Mouse (Mus musculus) mesoderm, embryonic 11.5 days (tissue): ENCODE results near the gene Sema6d.

Experiments
- DNase-seq: peaks from one replicate; pipeline ENCODE4 v3.0.0-alpha.2; 2012; ENCODE audit warnings: low read depth, low spot score

Gene Sema6d

DNA sequence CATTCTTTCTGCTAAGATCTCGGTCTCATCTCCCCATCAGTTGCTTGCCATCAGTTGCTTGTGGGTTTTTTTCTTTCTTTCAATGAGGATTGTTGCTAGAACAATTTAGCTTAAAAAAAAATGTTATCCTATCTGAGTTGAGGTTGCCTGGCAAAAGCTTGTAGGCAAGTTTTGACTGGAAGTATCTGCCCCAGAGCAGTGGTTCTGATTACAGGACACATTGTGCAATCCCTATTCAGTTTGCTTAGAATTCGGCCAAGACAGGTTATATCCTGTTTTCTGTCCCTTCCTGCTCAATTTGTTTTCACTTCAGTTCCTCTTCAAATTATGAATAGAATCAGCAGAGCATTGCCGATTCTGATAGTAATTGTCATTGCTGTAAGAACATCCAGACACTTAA, 552.4 kb downstream of the Sema6d start:
- DNase-seq = no peak

DNA sequence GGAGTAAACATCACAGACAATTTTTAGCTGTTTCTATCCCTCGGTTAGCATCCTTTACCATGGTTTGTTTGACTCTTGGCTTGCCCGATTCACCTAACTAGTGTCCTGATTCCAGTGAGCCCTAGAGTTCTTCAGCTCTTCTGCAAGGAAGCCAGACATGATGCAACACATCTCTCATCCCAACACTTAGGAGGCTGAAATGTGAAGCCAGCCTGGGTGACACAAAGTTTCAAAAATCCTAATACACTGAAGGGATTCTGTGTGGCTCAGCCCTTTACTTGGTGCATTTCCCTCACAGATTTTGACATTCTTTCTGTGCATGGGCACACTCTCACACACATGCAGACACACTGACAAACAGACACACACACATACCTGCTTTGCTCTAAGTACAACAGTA, 560.8 kb downstream of the Sema6d start:
- no peak for DNase-seq

DNA sequence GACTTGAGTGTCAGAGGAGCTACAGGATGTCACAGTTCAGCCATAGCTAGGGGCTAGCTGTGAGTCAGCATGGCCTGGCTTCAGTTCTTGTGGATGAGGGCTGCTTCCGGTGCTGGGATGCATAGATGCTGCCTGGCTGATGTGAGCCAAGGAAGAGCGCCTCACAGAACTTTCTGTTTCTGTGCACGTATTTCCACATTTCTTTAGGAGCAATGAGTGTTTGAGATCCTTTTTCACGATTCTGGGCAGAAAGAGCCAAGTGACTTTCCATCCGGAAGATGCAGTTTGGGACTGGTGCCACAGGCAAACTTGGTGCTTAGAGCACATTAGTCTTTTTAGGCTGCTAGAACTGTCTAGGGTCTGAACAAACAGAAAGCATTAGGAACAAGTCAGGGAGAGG, 561.4 kb downstream of the Sema6d start:
- no peak for DNase-seq

DNA sequence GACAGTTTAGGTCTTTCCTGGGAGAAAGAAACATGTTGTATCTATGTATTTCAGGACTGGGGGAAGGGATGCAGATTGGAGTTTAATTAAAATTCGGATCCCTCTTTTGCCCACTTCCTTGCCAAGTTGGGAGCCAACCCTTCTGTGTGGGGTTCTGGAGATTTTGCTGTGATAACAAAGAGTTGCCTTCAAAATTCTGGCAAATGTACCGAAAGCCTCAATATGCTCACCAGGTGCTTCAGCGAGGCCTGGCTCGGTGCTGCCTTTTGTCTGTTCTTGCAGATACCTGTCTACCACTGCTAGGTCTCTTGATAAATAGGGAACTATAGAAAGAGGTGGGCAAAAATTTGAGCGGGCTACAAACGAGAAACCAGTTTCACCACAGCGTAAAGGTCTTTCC, 563.4 kb downstream of the Sema6d start:
- DNase-seq = no peak

DNA sequence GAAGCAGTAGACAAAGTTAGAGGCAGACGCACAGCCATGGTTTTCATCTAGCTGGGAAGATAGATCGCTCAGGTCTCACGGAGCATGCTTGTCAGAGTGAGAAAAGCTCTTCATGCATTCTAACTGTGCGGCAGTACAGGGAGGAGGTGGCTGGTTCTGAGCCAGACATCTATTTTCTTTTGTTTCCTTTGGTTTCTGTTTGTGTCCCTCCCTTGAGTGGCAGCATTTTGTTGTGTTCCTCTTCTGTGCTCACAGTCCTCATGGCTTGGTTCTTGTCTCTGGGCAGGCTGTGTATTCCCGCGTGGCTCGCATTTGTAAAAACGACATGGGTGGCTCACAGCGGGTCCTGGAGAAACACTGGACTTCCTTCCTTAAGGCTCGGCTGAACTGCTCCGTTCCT, 567.6 kb downstream of the Sema6d start:
- no peak for DNase-seq

DNA sequence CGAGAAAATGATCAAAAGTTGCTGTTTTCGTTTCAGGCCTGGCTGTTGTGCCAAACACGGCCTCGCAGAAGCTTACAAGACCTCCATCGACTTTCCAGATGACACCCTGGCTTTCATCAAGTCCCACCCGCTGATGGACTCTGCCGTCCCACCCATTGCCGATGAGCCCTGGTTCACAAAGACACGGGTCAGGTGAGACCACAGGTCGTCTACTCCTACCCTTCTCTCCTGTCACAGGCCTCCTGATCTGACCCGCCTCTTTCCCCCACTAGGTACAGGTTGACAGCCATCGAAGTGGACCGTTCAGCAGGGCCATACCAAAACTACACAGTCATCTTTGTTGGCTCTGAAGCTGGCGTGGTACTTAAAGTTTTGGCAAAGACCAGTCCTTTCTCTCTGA, 568.6 kb downstream of the Sema6d start:
- no peak for DNase-seq

DNA sequence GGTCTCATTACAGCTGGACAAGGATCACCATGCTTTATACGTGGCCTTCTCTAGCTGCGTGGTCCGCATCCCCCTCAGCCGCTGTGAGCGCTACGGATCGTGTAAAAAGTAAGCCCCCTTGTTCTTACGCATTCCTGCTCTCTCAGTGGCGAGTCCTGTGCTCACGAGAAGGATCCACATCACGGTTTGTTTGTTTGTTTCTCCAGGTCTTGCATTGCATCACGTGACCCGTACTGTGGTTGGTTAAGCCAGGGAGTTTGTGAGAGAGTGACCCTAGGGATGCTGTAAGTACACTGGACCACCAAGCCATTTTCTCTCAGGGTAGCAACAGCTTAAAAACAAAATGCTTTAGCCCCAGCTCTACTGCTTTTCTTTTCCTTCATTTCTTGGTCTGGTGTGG, 569.8 kb downstream of the Sema6d start:
- no peak for DNase-seq

DNA sequence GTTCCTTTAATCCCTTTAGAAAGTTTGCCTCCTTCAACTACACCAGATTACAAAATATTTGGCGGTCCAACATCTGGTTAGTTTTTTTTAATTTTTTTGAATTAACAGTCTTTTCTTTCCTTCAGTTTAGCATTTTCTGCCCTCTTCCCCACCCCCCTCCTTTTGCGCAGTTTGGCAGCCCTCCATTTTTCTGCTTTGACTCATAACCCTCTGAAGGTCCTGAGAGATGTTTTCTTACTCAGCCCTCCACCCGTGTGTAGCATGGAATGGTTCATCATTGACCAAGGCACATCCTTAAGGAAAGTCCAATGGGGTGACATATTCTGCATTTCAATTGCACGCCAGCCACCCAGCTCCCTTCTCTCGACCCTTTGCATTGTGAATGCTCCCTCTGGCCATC, 570.9 kb downstream of the Sema6d start:
- no peak for DNase-seq

DNA sequence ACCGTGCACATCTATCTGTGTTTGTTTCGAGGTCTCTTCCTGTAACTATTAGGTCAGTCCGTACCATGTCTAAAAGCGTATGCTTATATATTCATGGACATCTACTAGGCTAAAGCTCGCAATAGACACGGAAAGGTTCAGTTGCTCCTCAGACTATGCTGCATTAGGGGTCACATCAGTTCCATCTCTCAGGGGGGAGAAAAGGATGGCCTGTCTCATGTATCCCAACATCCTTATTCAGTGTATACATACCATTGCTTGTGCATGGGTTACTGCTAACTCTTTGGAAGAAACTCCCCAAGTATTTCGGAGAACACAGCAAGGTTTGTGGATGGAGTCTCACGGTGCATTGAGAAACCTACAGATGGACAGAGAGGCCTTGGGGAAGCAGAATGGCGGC, 571.5 kb downstream of the Sema6d start:
- no peak for DNase-seq

DNA sequence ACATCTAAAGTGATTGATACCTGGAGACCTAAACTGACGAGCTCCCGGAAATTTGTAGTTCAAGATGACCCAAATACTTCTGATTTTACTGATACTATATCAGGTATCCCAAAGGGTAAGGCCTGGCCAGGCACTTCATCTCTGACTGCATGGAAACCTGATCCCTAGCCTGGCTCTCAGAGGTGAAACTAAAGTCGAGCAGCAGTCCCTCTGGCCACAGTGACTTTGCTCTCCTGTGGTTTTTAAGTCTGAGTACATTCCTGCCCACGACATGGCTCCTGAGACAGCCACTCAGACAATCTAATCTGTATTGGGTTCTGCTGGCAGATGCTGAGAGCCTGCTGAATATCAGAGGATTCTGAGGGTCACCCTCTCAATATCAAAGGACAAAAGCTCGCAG, 572.5 kb downstream of the Sema6d start:
- peak; percentile 23 for DNase-seq

DNA sequence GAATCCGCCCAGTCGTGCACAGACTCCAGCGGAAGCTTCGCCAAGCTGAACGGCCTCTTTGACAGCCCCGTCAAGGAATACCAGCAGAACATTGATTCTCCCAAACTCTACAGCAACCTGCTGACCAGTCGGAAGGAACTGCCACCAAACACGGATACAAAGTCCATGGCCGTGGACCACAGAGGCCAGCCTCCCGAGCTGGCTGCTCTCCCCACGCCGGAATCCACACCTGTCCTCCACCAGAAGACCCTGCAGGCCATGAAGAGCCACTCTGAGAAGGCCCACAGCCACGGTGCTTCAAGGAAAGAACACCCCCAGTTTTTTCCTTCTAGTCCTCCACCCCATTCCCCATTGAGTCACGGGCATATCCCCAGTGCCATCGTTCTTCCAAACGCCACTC, 574.4 kb downstream of the Sema6d start:
- DNase-seq = no peak

DNA sequence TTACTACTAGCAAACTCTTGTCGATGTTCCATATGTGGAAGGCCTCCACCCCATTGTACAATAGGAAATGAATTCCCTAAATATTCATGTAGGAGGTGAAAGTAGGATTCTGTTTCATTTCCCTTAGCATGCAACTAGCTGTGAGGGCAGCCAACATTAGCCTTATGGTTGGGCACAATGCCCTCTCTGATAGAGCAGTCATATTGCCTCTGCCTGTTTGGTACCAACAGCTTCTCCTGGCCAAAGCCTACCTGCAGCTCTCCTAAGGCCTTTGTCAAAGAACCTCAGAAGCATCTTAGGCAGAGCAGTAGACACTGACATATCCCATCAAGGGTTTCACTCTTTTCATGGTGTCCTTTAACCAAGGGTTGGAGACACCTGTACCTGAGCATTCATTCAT, 578.7 kb downstream of the Sema6d start:
- no peak for DNase-seq

DNA sequence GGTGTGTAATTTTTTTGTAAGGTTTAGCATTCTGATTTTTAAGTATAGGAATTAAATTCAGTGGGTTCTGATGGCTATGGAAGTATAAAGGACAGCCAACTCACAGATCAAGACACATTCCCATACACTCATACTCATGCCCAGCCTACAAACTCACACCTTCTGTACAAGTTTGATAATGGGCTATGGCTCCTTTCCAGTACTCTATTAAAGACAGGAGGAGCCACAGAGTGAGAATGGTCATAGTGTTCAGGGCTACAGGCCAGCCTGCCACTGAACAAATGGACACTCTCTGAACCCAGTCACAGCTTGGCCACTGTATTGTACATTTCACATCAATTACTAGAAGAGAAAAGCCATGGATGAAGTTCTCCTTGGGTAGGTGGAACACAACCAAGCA, 583.3 kb downstream of the Sema6d start:
- DNase-seq = no peak

DNA sequence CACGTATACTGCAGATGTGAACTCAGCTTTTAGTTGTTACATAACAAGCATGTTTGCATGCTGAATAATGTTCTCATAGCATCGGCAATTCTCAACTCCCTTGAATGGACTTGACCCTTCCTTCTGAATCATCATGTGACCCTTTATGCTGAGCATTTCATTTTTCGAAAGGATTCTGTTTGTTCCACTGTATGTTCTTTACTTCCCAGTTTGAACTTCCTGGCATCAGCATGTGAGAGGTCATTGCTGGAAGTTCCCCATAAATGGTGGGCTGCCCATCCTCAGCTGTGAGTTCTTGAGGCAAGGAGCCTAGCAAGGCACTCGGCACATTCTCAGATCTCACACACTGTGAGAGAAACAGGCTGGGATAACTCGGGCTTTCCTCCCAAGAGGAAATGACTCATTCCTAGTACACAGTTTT, 594.7 kb downstream of the Sema6d start:
- no peak for DNase-seq

DNA sequence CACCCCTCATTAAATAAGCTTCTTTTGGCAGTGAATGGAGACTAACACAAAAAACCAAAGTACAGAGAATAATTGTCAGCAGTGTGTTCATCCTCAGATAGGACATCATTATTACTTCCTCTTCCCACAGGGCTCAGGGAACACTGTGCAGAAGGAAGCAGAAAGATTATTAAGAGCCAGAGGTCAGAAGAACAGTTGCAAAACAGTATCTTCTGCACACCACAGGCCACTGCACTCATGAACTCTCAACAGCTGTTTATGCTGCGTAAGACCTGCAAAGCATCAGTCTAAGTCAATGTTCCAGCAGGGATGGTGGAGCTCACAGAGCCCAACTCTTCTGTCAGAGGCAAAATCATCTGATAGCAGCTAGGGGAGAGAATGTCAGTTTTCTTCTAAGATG, 600.6 kb downstream of the Sema6d start:
- no peak for DNase-seq

DNA sequence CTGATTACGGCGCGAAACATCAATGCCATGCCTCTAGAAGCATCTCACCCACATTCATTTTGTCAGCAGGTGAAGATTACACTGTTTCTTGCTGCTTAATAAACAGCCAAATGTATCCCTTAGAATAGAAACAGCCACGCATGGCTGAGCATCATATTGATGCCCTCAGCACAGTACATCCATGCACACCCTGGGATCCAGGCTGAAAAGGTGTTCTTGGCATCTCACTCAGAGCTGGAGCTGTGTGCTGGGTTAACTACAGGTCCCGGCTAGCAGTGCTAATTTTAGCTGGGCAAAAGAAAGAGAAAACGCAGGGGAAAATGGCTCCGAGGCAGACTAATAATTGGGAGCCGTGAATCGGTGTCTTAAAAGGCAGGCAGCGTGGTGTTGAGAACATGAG, 612.9 kb downstream of the Sema6d start:
- no peak for DNase-seq

DNA sequence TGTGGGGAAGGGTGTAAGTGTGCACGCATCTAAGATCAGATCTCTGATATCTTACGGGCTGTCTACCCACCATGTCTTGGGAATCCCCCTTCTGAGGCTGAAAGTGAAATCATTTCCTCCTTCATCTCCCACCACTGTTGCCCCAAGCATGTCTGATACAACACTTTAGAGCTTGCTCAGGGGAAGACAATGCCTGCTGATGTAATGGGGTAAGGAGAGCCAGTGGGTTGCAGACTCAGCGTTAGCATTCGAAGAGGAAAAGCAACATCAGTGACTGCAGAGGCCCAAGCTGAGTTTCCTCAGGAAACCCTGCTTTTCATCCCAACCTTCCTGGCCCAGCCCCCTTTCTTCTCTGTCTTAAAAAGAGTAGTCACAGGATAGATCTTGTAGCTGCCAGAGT, 615.2 kb downstream of the Sema6d start:
- no peak for DNase-seq

DNA sequence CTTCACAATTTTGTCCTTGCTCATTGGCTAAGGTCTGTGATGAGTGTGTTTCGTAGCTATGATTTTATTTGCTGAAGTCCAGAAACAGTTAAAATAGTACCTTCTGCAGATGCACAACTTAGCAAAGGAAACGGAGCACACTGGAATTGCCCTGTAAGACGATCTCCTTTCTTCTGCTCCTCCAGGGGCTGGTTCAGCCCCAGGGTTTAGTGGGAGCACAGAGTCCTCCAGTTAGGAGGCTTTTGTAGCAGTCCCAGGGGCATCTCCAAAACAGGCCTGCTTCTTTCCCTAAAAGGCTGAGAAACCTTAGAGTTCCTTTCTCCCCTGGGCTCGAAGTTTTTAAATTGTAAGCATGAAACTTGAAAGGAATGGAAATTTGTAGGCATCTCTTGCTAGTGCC, 616.0 kb downstream of the Sema6d start:
- DNase-seq = no peak

DNA sequence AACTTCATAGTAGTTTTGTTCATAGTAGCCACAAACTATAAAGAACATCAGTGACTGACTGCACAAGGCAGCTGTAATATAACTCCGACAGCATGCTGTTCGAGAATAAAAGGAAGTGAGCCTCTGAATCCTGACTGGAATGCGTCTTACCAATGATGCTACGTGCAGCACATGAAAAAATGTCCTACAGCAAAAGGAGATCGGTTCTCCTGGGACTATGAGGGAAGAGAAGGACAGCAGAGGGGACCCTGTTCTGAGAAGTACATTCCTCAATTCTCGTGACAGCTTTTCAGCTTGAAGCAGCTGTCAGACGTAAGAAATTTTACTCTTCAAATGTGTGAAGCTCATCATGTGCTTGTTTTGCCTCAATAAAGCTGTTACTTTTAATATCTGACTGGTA, 617.1 kb downstream of the Sema6d start:
- DNase-seq = no peak
